Mouse (Mus musculus) embryo, embryonic 11.5 days (tissue): ENCODE data around the gene Adprhl2.

Experiments
- DNase-seq: peaks from one replicate; pipeline ENCODE4 v3.0.0-alpha.2; 2012; ENCODE audit warnings: low read depth, low spot score

Gene Adprhl2

GRCm38 (mm10) chr4:126321111-126321853 lies at the start of gene Adprhl2:
Gene Adprhl2 (minus strand): TSS chr4:126321703.
- peak; percentile 97 for DNase-seq

GRCm38 (mm10) chr4:126360069-126360468 lies 38.6 kb upstream of the Adprhl2 start:
- no peak for DNase-seq

GRCm38 (mm10) chr4:126343451-126343850 lies 21.9 kb upstream of the Adprhl2 start:
- no peak for DNase-seq

GRCm38 (mm10) chr4:126339461-126339860 lies 18.0 kb upstream of the Adprhl2 start:
- no peak for DNase-seq

GRCm38 (mm10) chr4:126332358-126332757 lies 10.9 kb upstream of the Adprhl2 start:
- DNase-seq = no peak

GRCm38 (mm10) chr4:126331751-126332150 lies 10.2 kb upstream of the Adprhl2 start:
- DNase-seq = no peak

GRCm38 (mm10) chr4:126330295-126330694 lies 8.8 kb upstream of the Adprhl2 start:
- DNase-seq = no peak

GRCm38 (mm10) chr4:126326036-126326435 lies 4.5 kb upstream of the Adprhl2 start:
- no peak for DNase-seq

- no peak for DNase-seq
Observed at GRCm38 (mm10) chr4:126325281-126325861, 3.9 kb upstream of the Adprhl2 start, which contains the start of gene Tekt2. Gene Tekt2 (minus strand): TSS chr4:126325688.

- DNase-seq = no peak
Observed at GRCm38 (mm10) chr4:126324861-126325260, 3.4 kb upstream of the Adprhl2 start.

- DNase-seq = no peak
Observed at GRCm38 (mm10) chr4:126322646-126323045, 1.1 kb upstream of the Adprhl2 start.

- no peak for DNase-seq
Observed at GRCm38 (mm10) chr4:126321854-126322511, 480 bp upstream of the Adprhl2 start.

GRCm38 (mm10) chr4:126319806-126320205 lies 1.7 kb downstream of the Adprhl2 start:
- no peak for DNase-seq

- DNase-seq = no peak
Observed at GRCm38 (mm10) chr4:126316443-126317040, 5.0 kb downstream of the Adprhl2 start.

GRCm38 (mm10) chr4:126315931-126316330 lies 5.6 kb downstream of the Adprhl2 start:
- no peak for DNase-seq

- peak; percentile 22 for DNase-seq
Observed at GRCm38 (mm10) chr4:126314393-126314792, 7.1 kb downstream of the Adprhl2 start.

GRCm38 (mm10) chr4:126313202-126313601 lies 8.3 kb downstream of the Adprhl2 start:
- no peak for DNase-seq

- DNase-seq = no peak
Observed at GRCm38 (mm10) chr4:126311566-126312200, 9.8 kb downstream of the Adprhl2 start.

GRCm38 (mm10) chr4:126310344-126310743 lies 11.2 kb downstream of the Adprhl2 start:
- no peak for DNase-seq

GRCm38 (mm10) chr4:126309922-126310309 lies 11.6 kb downstream of the Adprhl2 start:
- DNase-seq = peak; percentile 86

- DNase-seq = no peak
Observed at GRCm38 (mm10) chr4:126309211-126309921, 12.1 kb downstream of the Adprhl2 start.
